Mouse (Mus musculus) liver, embryonic 14.5 days (tissue): Measurements from ENCODE around the gene Dpp8. TPM values are rescaled to one million over a fixed set of nuclear protein-coding genes. Genes with fewer than 3 reads are reported as not detected.

Experiments
- ATAC-seq: fragments of 200-750 bp; cut with Nextera tagmentation; 2 replicates; pipeline ENCODE4 v1.8.0; 2017; ENCODE audit warnings: moderate number of reproducible peaks, mild to moderate bottlenecking, moderate library complexity; ENCODE audit not compliant: insufficient read depth
- DNase-seq, 3 experiments: peaks; one replicate each; pipeline ENCODE4 v3.0.0-alpha.2; 2012 to 2013; ENCODE audit warnings: low read depth in 3 of 3, low spot score in 3 of 3
- H3K27ac ChIP-seq: fragments of 300-500 bp; sonication (generic); 2 replicates; pipeline ENCODE4 v1.5.1; 2014; ENCODE audit warnings: moderate library complexity, mild to moderate bottlenecking, control low read depth, inconsistent platforms
- H3K27me3 ChIP-seq: fragments of 300-500 bp; sonication (generic); 2 replicates; pipeline ENCODE4 v1.6.1; 2014; ENCODE audit warnings: mild to moderate bottlenecking, low read length, moderate library complexity; ENCODE audit not compliant: control insufficient read depth, insufficient read depth
- H3K36me3 ChIP-seq: fragments of 300-500 bp; sonication (generic); replicated peaks from 2 replicates; pipeline ENCODE4 v1.6.1; 2014; ENCODE audit warnings: low read depth; ENCODE audit not compliant: control insufficient read depth, insufficient read depth
- H3K4me1 ChIP-seq, 2 experiments: fragments of 200-500 bp in 1 of 2; fragments of 300-500 bp in 1 of 2; sonication (generic) in 1 of 2; replicated peaks; 2 replicates each; pipeline ENCODE4 v1.6.1; 2012 to 2014; ENCODE audit warnings: antibody characterized with exemption in 1 of 2, inconsistent platforms in 1 of 2, low read length in 1 of 2; ENCODE audit not compliant: control insufficient read depth in 2 of 2, insufficient read depth in 2 of 2
- H3K4me2 ChIP-seq: fragments of 300-500 bp; sonication (generic); 2 replicates; pipeline ENCODE4 v1.6.1; 2014; ENCODE audit warnings: low read depth, mild to moderate bottlenecking, control low read depth, moderate library complexity
- H3K4me3 ChIP-seq, 2 experiments: fragments of 200-500 bp in 1 of 2; fragments of 300-500 bp in 1 of 2; sonication (generic) in 1 of 2; 2 replicates each; pipeline ENCODE4 v1.5.1; 2012 to 2014; ENCODE audit warnings: low read depth in 2 of 2, low read length in 2 of 2, mild to moderate bottlenecking in 2 of 2, control low read depth in 1 of 2, inconsistent platforms in 1 of 2, moderate library complexity in 1 of 2; ENCODE audit not compliant: insufficient read depth in 1 of 2
- H3K9ac ChIP-seq: fragments of 300-500 bp; sonication (generic); replicated peaks from 2 replicates; pipeline ENCODE4 v1.6.1; 2014; ENCODE audit warnings: mild to moderate bottlenecking, control low read depth, moderate library complexity
- H3K9me3 ChIP-seq: fragments of 300-500 bp; sonication (generic); 2 replicates; pipeline ENCODE4 v1.6.1; 2016; ENCODE audit warnings: low read length, mixed read lengths; ENCODE audit not compliant: control insufficient read depth
- CTCF ChIP-seq: IDR thresholded peaks from 2 replicates; pipeline ENCODE4 v1.5.1; 2016; ENCODE audit warnings: antibody characterized with exemption, low read depth, control low read depth
- EP300 ChIP-seq: IDR thresholded peaks from 2 replicates; pipeline ENCODE4 v1.6.1; 2016; ENCODE audit warnings: antibody characterized with exemption, low read depth
- WGBS: fragments of 180-500 bp; shearing (Covaris S2); extraction: QIAGEN DNeasy Blood & Tissue Kit; methylation state at CpG from one replicate; pipeline ENCODE4 v1.1.7; 2014; ENCODE audit not compliant: insufficient replicate concordance; 5-methylcytosine and 5-hydroxymethylcytosine counted together
- polyA plus RNA-seq, 2 experiments: library from polyadenylated mRNA; depleted of rRNA in 1 of 2; stranded (reverse) in 1 of 2; unstranded in 1 of 2; fragments of >200 nt; fragmentation: Nextera tagmentation in 1 of 2; extraction: Ambion mirVana in 1 of 2; gene quantifications; 2 replicates each; pipeline versions ENCODE4 v1.2.1 to v1.2.3; 2012 to 2014

The Dpp8 gene
- polyA plus RNA-seq, 2 experiments: 11.7 to 18.5 TPM

GRCm38 (mm10) chr9:65046993-65047392 lies 14.8 kb downstream of the Dpp8 start:
- no peaks in the 10 kb centered on the region for H3K4me1 ChIP-seq
- no peak overlapping the region for H3K4me2 ChIP-seq
- no peak for TF ChIP-seq EP300
- no peak for TF ChIP-seq CTCF
- H3K9ac ChIP-seq: no peak overlapping the region
- DNase-seq (no peak), ATAC-seq (no peak)
- H3K27ac ChIP-seq: no peak overlapping the region
- 83% methylated on average over 1 of the region's 1 CpGs for WGBS
- H3K36me3 ChIP-seq: peaks cover 73% of the 10 kb centered on the region
- no peaks in the 10 kb centered on the region for H3K9me3 ChIP-seq
- no peak overlapping the region for H3K4me3 ChIP-seq
- no peaks in the 10 kb centered on the region for H3K27me3 ChIP-seq

GRCm38 (mm10) chr9:65049422-65049821 lies 17.2 kb downstream of the Dpp8 start:
- no peak for DNase-seq
- WGBS: 84% methylated on average over 5 of the region's 5 CpGs
- H3K36me3 ChIP-seq: peaks cover 71% of the 10 kb centered on the region
- no peak for TF ChIP-seq CTCF
- TF ChIP-seq EP300: no peak
- no peak overlapping the region for H3K4me2 ChIP-seq
- no peak overlapping the region for H3K4me3 ChIP-seq
- no peak overlapping the region for H3K27ac ChIP-seq
- no peak for ATAC-seq
- H3K27me3 ChIP-seq: no peaks in the 10 kb centered on the region
- no peaks in the 10 kb centered on the region for H3K4me1 ChIP-seq
- no peaks in the 10 kb centered on the region for H3K9me3 ChIP-seq
- H3K9ac ChIP-seq: no peak overlapping the region

- no peak for ATAC-seq
These were observed 18.8 kb downstream of the Dpp8 start for GRCm38 (mm10) chr9:65050981-65051380.

GRCm38 (mm10) chr9:65064251-65064650 lies 32.0 kb downstream of the Dpp8 start:
- Histone ChIP-seq H3K27ac (no peak overlapping the region), H3K9ac (no peak overlapping the region), H3K27me3 (no peaks in the 10 kb centered on the region), H3K9me3 (no peaks in the 10 kb centered on the region), H3K4me3 (no peak overlapping the region), H3K4me1 (peaks cover 7 to 8% of the 10 kb centered on the region in 2 experiments; a peak in 2 of 4 replicates), H3K36me3 (peaks cover 70% of the 10 kb centered on the region), H3K4me2 (no peak overlapping the region)
- 87% methylated on average over 7 of the region's 7 CpGs for WGBS
- DNase-seq: no peak
- TF ChIP-seq EP300 (no peak), CTCF (no peak)
- ATAC-seq: no peak

More at GRCm38 (mm10) chr9:65050981-65051380, 18.8 kb downstream of the Dpp8 start:
- no peak overlapping the region for H3K27ac ChIP-seq
- no peak overlapping the region for H3K4me3 ChIP-seq
- no peak overlapping the region for H3K4me2 ChIP-seq
- H3K27me3 ChIP-seq: no peaks in the 10 kb centered on the region
- 87% methylated on average over 3 of the region's 3 CpGs for WGBS
- DNase-seq: no peak
- H3K4me1 ChIP-seq: no peaks in the 10 kb centered on the region
- H3K36me3 ChIP-seq: peaks cover 74% of the 10 kb centered on the region
- TF ChIP-seq EP300 (no peak), CTCF (no peak)
- no peak overlapping the region for H3K9ac ChIP-seq
- no peaks in the 10 kb centered on the region for H3K9me3 ChIP-seq

- no peaks in the 10 kb centered on the region for H3K27me3 ChIP-seq
- no peak overlapping the region for H3K4me3 ChIP-seq
- ATAC-seq (peak; percentile 98), DNase-seq (peak; percentile 73 to 81 (median 76))
- peak overlapping the region; percentile 49 for H3K4me2 ChIP-seq
- 21% methylated on average over 3 of the region's 3 CpGs for WGBS
- no peaks in the 10 kb centered on the region for H3K9me3 ChIP-seq
- no peak overlapping the region; the same call in 1 of the 2 replicates for H3K9ac ChIP-seq
- H3K4me1 ChIP-seq: peaks cover 26 to 30% of the 10 kb centered on the region in 2 experiments
- H3K27ac ChIP-seq: peak overlapping the region; percentile 81
- peaks cover 52% of the 10 kb centered on the region for H3K36me3 ChIP-seq
- TF ChIP-seq CTCF (no peak), EP300 (peak; percentile 91)
These were observed 38.4 kb downstream of the Dpp8 start for GRCm38 (mm10) chr9:65070587-65070986.
